Mouse (Mus musculus) adrenal gland, adult 8-10 months (tissue): ENCODE results near the gene Gm47995. TPM values are rescaled to one million over a fixed set of nuclear protein-coding genes. Genes with fewer than 3 reads are reported as not detected.

Source experiments
- DNase-seq: peaks from one replicate; pipeline ENCODE4 v3.0.0; 2022
- total RNA-seq, 4 experiments: library from RNA; stranded (reverse); gene quantifications; 2 replicates each; pipeline ENCODE4 v1.2.4; 2022

Gene Gm47995
- total RNA-seq, 4 experiments from 2014 or later, result not detected

- DNase-seq, result no peak
Observed at GRCm38 (mm10) chr1:151232346-151232745, 34.1 kb downstream of the Gm47995 start.

- DNase-seq, result no peak
Observed at GRCm38 (mm10) chr1:151233756-151234155, 35.5 kb downstream of the Gm47995 start.

- DNase-seq, result no peak
Observed at GRCm38 (mm10) chr1:151235574-151235973, 37.3 kb downstream of the Gm47995 start.

GRCm38 (mm10) chr1:151236141-151236930 is 38.1 kb downstream of the Gm47995 start:
- DNase-seq, result no peak

- DNase-seq, result no peak
Observed at GRCm38 (mm10) chr1:151237780-151238179, 39.5 kb downstream of the Gm47995 start.

- no peak for DNase-seq
Observed at GRCm38 (mm10) chr1:151243332-151243731, 45.1 kb downstream of the Gm47995 start.

GRCm38 (mm10) chr1:151244013-151244412 is 45.8 kb downstream of the Gm47995 start:
- no peak for DNase-seq

- DNase-seq, result no peak
Observed at GRCm38 (mm10) chr1:151244761-151245160, 46.5 kb downstream of the Gm47995 start.

- no peak for DNase-seq
Observed at GRCm38 (mm10) chr1:151245165-151245564, 46.9 kb downstream of the Gm47995 start.

- no peak for DNase-seq
Observed at GRCm38 (mm10) chr1:151245846-151246245, 47.6 kb downstream of the Gm47995 start.

Other genes starting within 250 kb of the Gm47995 start
- 1 to 10 TPM; 1.2 to 2.5 (median 1.8) TPM for gene Hmcn1, start 205.0 kb upstream of the Gm47995 start, total RNA-seq
- gene Gm47985, start 15.9 kb upstream of the Gm47995 start, total RNA-seq, result not detected
- not detected for gene Gm8947, start 6.1 kb upstream of the Gm47995 start, total RNA-seq
- gene 3110040M04Rik, start 5.7 kb downstream of the Gm47995 start, total RNA-seq, result not detected
- gene Gm47996, start 11.7 kb downstream of the Gm47995 start, total RNA-seq, result not detected
- gene Ivns1abp, start 146.0 kb downstream of the Gm47995 start, total RNA-seq, result 100 to 1,000 TPM; 116 to 154 (median 139) TPM
- 10 to 100 TPM; 14.2 to 39.0 (median 23.7) TPM for gene Swt1, start 230.0 kb downstream of the Gm47995 start, total RNA-seq
- 10 to 100 TPM; 28.0 to 37.7 (median 30.9) TPM for gene Trmt1l, start 230.1 kb downstream of the Gm47995 start, total RNA-seq